In genomic region chr11:6547696-6548325, GRCm38 (mm10) we compare ENCODE assay signal across 7 mouse cellular contexts. TPM values are rescaled to one million over a fixed set of nuclear protein-coding genes. Genes with fewer than 3 reads are reported as not detected.
DNase-seq lines count a peak whose midpoint lies in the region; ATAC-seq and TF ChIP-seq lines count a peak whose summit lies in the region.

No protein-coding gene starts in this region.

- no peak for TF ChIP-seq EP300 in lung, postnatal 0 days (IDR thresholded peaks at IDR 0.05)

- 18% methylated on average over 6 of the region's 6 CpGs for WGBS in lung, postnatal 0 days
- 31% methylated on average over 6 of the region's 6 CpGs for WGBS in limb, embryonic 11.5 days
- 27% methylated on average over 6 of the region's 6 CpGs for WGBS in stomach, embryonic 14.5 days

- H3K36me3 ChIP-seq in lung, postnatal 0 days (ENCODE audit: insufficient read depth, low read length), result no peaks in the 10 kb centered on the region
- peaks cover 7% of the 10 kb centered on the region; the same call in 1 of the 2 replicates for H3K36me3 ChIP-seq in limb, embryonic 11.5 days (ENCODE audit: control insufficient read depth, insufficient read depth, low read length)
- H3K36me3 ChIP-seq in stomach, embryonic 14.5 days (ENCODE audit: control insufficient read depth, insufficient read depth, low read length), result no peaks in the 10 kb centered on the region

- H3K9ac ChIP-seq in lung, postnatal 0 days (replicated peaks; ENCODE audit: low read depth), result peak overlapping the region; percentile 84; the same call in 1 of the 2 replicates
- peak overlapping the region; percentile 90 for H3K9ac ChIP-seq in limb, embryonic 11.5 days (ENCODE audit: low read length)
- H3K9ac ChIP-seq in stomach, embryonic 14.5 days (replicated peaks; ENCODE audit: low read depth, low read length), result peak overlapping the region; percentile 67

- ATAC-seq in lung, postnatal 0 days, result no peak
- no peak for ATAC-seq in limb, embryonic 11.5 days (ENCODE audit: insufficient number of reproducible peaks, low FRiP score, low TSS enrichment, low read depth)
- no peak for ATAC-seq in stomach, embryonic 14.5 days (ENCODE audit: insufficient number of reproducible peaks, insufficient read depth, low FRiP score, low read depth)

- no peaks in the 10 kb centered on the region for H3K27me3 ChIP-seq in lung, postnatal 0 days (replicated peaks; ENCODE audit: insufficient read depth, low read length)
- no peaks in the 10 kb centered on the region for H3K27me3 ChIP-seq in limb, embryonic 11.5 days (ENCODE audit: control insufficient read depth, insufficient read depth, low read length)
- H3K27me3 ChIP-seq in stomach, embryonic 14.5 days (ENCODE audit: control insufficient read depth, insufficient read depth, low read length), result no peaks in the 10 kb centered on the region

- peak overlapping the region; percentile 66 for H3K4me2 ChIP-seq in lung, postnatal 0 days (replicated peaks; ENCODE audit: low read depth, low read length)
- H3K4me2 ChIP-seq in limb, embryonic 11.5 days (ENCODE audit: low read depth, severe bottlenecking), result peak overlapping the region; percentile 59
- peak overlapping the region; percentile 80 for H3K4me2 ChIP-seq in stomach, embryonic 14.5 days (replicated peaks; ENCODE audit: low read depth, low read length)

- TF ChIP-seq POLR2A in embryonic fibroblast, embryonic 13.5 days (IDR thresholded peaks at IDR 0.05; ENCODE audit: low read depth, low read length), result no peak

- no peak for DNase-seq in lung, postnatal 0 days (ENCODE audit: low spot score)
- DNase-seq in lung, postnatal 4 days, result no peak
- DNase-seq in limb, embryonic 11.5 days (ENCODE audit: low spot score), result peak; percentile 28
- DNase-seq in gastrocnemius, adult 8-10 months (ENCODE audit: low spot score in 2 of 2), result no peak
- no peak for DNase-seq in cerebellum, adult 11 months

- peak overlapping the region; percentile 99 for H3K27ac ChIP-seq in lung, postnatal 0 days (ENCODE audit: low read length)
- H3K27ac ChIP-seq in embryonic fibroblast, embryonic 13.5 days (ENCODE audit: insufficient read depth, low read length), result peak overlapping the region; percentile 84; the same call in 1 of the 2 replicates
- peak overlapping the region; percentile 91 for H3K27ac ChIP-seq in limb, embryonic 11.5 days (replicated peaks; ENCODE audit: low read depth, low read length)
- H3K27ac ChIP-seq in stomach, embryonic 14.5 days (ENCODE audit: low read length), result peak overlapping the region; percentile 98; the same call in 1 of the 2 replicates

- H3K4me3 ChIP-seq in lung, postnatal 0 days (ENCODE audit: low read depth, low read length), result peak overlapping the region; percentile 70
- H3K4me3 ChIP-seq in embryonic fibroblast, embryonic 13.5 days (ENCODE audit: insufficient read depth, low read length), result peak overlapping the region; percentile 85
- peak overlapping the region; percentile 82 for H3K4me3 ChIP-seq in limb, embryonic 11.5 days (ENCODE audit: low read depth, low read length)
- H3K4me3 ChIP-seq in stomach, embryonic 14.5 days (ENCODE audit: low read depth, low read length), result peak overlapping the region; percentile 77

- no peaks in the 10 kb centered on the region for H3K9me3 ChIP-seq in lung, postnatal 0 days (ENCODE audit: low read length)
- no peaks in the 10 kb centered on the region for H3K9me3 ChIP-seq in limb, embryonic 11.5 days (ENCODE audit: control insufficient read depth, low read length)
- H3K9me3 ChIP-seq in stomach, embryonic 14.5 days (ENCODE audit: control insufficient read depth, low read depth, low read length), result no peaks in the 10 kb centered on the region

- peaks cover 6% of the 10 kb centered on the region; the same call in 1 of the 2 replicates for H3K4me1 ChIP-seq in lung, postnatal 0 days (ENCODE audit: insufficient read depth, low read depth, low read length)
- no peaks in the 10 kb centered on the region; the same call in 1 of the 2 replicates for H3K4me1 ChIP-seq in embryonic fibroblast, embryonic 13.5 days (ENCODE audit: control insufficient read depth, insufficient read depth, low read length)
- H3K4me1 ChIP-seq in limb, embryonic 11.5 days (ENCODE audit: control insufficient read depth, insufficient read depth, low read length), result 0 out of 2 replicates have a peak, but pooled peaks cover 2% of the 10 kb centered on the region
- peaks cover 9% of the 10 kb centered on the region; the same call in 1 of the 2 replicates for H3K4me1 ChIP-seq in stomach, embryonic 14.5 days (ENCODE audit: control insufficient read depth, insufficient read depth, low read length)

- no peak for TF ChIP-seq CTCF in lung, postnatal 0 days (IDR thresholded peaks at IDR 0.05)
- no peak for TF ChIP-seq CTCF in embryonic fibroblast, embryonic 13.5 days (IDR thresholded peaks at IDR 0.05; ENCODE audit: borderline replicate concordance, insufficient read depth, low read length)

RNA-seq across cellular contexts. Expression of gene Ccm2, which starts 1.1 kb away (rescaled TPM):
- polyA plus RNA-seq in lung, postnatal 0 days (2015; fragmentation: Nextera tagmentation; extraction: Ambion mirVana), result 58.7 and 62.4 TPM in 2 replicates
- polyA plus RNA-seq in embryonic fibroblast, embryonic 13.5 days (2011; ENCODE audit: insufficient read length, low read depth, missing spikeins), result 85.9 and 90.2 TPM in 2 replicates
- 95.1 and 96.9 TPM in 2 replicates for polyA plus RNA-seq in limb, embryonic 11.5 days (2014; fragmentation: Nextera tagmentation; extraction: Ambion mirVana)
- 82.8 and 86.2 TPM in 2 replicates for polyA plus RNA-seq in stomach, embryonic 14.5 days (2014; fragmentation: Nextera tagmentation; extraction: Ambion mirVana)
- total RNA-seq in gastrocnemius, adult 8-10 months (2022), result 10 to 100 TPM; 21.1 to 33.3 (median 27.3) TPM

RNA-seq across cellular contexts. Expression of gene Myo1g, which starts 27.0 kb away (rescaled TPM):
- 5.7 and 6.2 TPM in 2 replicates for polyA plus RNA-seq in lung, postnatal 0 days (2015; fragmentation: Nextera tagmentation; extraction: Ambion mirVana)
- polyA plus RNA-seq in embryonic fibroblast, embryonic 13.5 days (2011; ENCODE audit: insufficient read length, low read depth, missing spikeins), result 0.11 TPM in 1 of 2 replicates, not detected in the other
- polyA plus RNA-seq in limb, embryonic 11.5 days (2014; fragmentation: Nextera tagmentation; extraction: Ambion mirVana), result 0.64 and 0.74 TPM in 2 replicates
- polyA plus RNA-seq in stomach, embryonic 14.5 days (2014; fragmentation: Nextera tagmentation; extraction: Ambion mirVana), result 1.1 and 1.3 TPM in 2 replicates
- total RNA-seq in gastrocnemius, adult 8-10 months (2022), result under 1 TPM in 3 of 4 experiments, not detected in 1; 0.17 to 0.88 (median 0.61) TPM

RNA-seq across cellular contexts. Expression of gene Nacad, which starts 58.0 kb away (rescaled TPM):
- 1.8 and 3.2 TPM in 2 replicates for polyA plus RNA-seq in lung, postnatal 0 days (2015; fragmentation: Nextera tagmentation; extraction: Ambion mirVana)
- polyA plus RNA-seq in embryonic fibroblast, embryonic 13.5 days (2011; ENCODE audit: insufficient read length, low read depth, missing spikeins), result 6.7 and 7.0 TPM in 2 replicates
- 0.34 and 1.1 TPM in 2 replicates for polyA plus RNA-seq in limb, embryonic 11.5 days (2014; fragmentation: Nextera tagmentation; extraction: Ambion mirVana)
- 6.1 and 9.2 TPM in 2 replicates for polyA plus RNA-seq in stomach, embryonic 14.5 days (2014; fragmentation: Nextera tagmentation; extraction: Ambion mirVana)
- total RNA-seq in gastrocnemius, adult 8-10 months (2022), result under 1 TPM; 0.08 to 0.22 (median 0.15) TPM
